Mouse (Mus musculus) C2C12 (cell line): ENCODE results near the gene Gpr62. TPM values are rescaled to one million over a fixed set of nuclear protein-coding genes. Genes with fewer than 3 reads are reported as not detected.
A peak's percentile ranks its signal among the peaks of the same experiment; 100 is the strongest.

Experiments
- H3K27me3 ChIP-seq: one replicate; pipeline ENCODE4 v1.6.1; 2011; ENCODE audit not compliant: control insufficient read depth, insufficient read depth, insufficient read length
- H3K36me3 ChIP-seq: one replicate; pipeline ENCODE4 v1.6.1; 2011; ENCODE audit not compliant: control insufficient read depth, insufficient read depth
- H3K4me3 ChIP-seq: one replicate; pipeline ENCODE4 v1.5.1; 2011; ENCODE audit warnings: mild to moderate bottlenecking, control low read depth; ENCODE audit not compliant: poor library complexity, insufficient read depth, severe bottlenecking
- H3K79me2 ChIP-seq: one replicate; pipeline ENCODE4 v1.6.1; 2011; ENCODE audit not compliant: control insufficient read depth, insufficient read depth
- H3K79me3 ChIP-seq: one replicate; pipeline ENCODE4 v1.6.1; 2011; ENCODE audit warnings: low read depth, control low read depth
- H3ac ChIP-seq: one replicate; pipeline ENCODE3; 2011; ENCODE audit warnings: low read depth; ENCODE audit not compliant: control insufficient read depth, insufficient read length
- CEBPB ChIP-seq: IDR thresholded peaks from one replicate; pipeline ENCODE4 v1.6.1; 2011; ENCODE audit warnings: low read depth, mild to moderate bottlenecking, control low read depth, moderate library complexity
- CTCF ChIP-seq: IDR thresholded peaks from one replicate; pipeline ENCODE4 v1.5.1; 2011; ENCODE audit not compliant: control insufficient read depth, insufficient read depth, insufficient read length
- FOSL1 ChIP-seq: IDR thresholded peaks from one replicate; pipeline ENCODE4 v1.8.0; 2011; ENCODE audit warnings: mild to moderate bottlenecking, low read length; ENCODE audit not compliant: poor library complexity, insufficient read depth, severe bottlenecking
- MAX ChIP-seq: IDR thresholded peaks from one replicate; pipeline ENCODE4 v1.6.1; 2011; ENCODE audit warnings: mild to moderate bottlenecking, control low read depth
- MYOD1 ChIP-seq: IDR thresholded peaks from one replicate; pipeline ENCODE4 v1.6.1; 2011; ENCODE audit warnings: low read depth; ENCODE audit not compliant: control insufficient read depth, insufficient read length
- MYOG ChIP-seq: IDR thresholded peaks from one replicate; pipeline ENCODE4 v1.6.1; 2011; ENCODE audit not compliant: control insufficient read depth, insufficient read length; ENCODE audit errors: extremely low read depth
- USF1 ChIP-seq: IDR thresholded peaks from one replicate; pipeline ENCODE4 v1.6.1; 2011; ENCODE audit warnings: low read depth, mild to moderate bottlenecking, control low read depth, moderate library complexity
- polyA plus RNA-seq: library from polyadenylated mRNA; unstranded; fragments of >200 nt; fragmentation: generic; extraction: Trizol; gene quantifications from one replicate; pipeline ENCODE4 v1.2.1, GENCODE M21; 2012; ENCODE audit warnings: missing spikeins

Gpr62 gene
- polyA plus RNA-seq, 1 experiment = 0.29 TPM

GRCm38 (mm10) chr9:106457920-106458319 is 7.8 kb downstream of the Gpr62 start:
- Histone ChIP-seq H3K36me3 (peaks cover 39% of the 10 kb centered on the region), H3ac (no peak overlapping the region), H3K27me3 (no peaks in the 10 kb centered on the region), H3K79me2 (peaks cover 72% of the 10 kb centered on the region), H3K79me3 (peaks cover 57% of the 10 kb centered on the region), H3K4me3 (no peak overlapping the region)
- TF ChIP-seq FOSL1 = no peak
- TF ChIP-seq USF1 = no peak
- no peak for TF ChIP-seq CTCF
- no peak for TF ChIP-seq MAX
- TF ChIP-seq MYOG = no peak
- no peak for TF ChIP-seq MYOD1
- TF ChIP-seq CEBPB = no peak

GRCm38 (mm10) chr9:106457163-106457559 is 8.6 kb downstream of the Gpr62 start:
- no peak overlapping the region for H3K4me3 ChIP-seq

DNA sequence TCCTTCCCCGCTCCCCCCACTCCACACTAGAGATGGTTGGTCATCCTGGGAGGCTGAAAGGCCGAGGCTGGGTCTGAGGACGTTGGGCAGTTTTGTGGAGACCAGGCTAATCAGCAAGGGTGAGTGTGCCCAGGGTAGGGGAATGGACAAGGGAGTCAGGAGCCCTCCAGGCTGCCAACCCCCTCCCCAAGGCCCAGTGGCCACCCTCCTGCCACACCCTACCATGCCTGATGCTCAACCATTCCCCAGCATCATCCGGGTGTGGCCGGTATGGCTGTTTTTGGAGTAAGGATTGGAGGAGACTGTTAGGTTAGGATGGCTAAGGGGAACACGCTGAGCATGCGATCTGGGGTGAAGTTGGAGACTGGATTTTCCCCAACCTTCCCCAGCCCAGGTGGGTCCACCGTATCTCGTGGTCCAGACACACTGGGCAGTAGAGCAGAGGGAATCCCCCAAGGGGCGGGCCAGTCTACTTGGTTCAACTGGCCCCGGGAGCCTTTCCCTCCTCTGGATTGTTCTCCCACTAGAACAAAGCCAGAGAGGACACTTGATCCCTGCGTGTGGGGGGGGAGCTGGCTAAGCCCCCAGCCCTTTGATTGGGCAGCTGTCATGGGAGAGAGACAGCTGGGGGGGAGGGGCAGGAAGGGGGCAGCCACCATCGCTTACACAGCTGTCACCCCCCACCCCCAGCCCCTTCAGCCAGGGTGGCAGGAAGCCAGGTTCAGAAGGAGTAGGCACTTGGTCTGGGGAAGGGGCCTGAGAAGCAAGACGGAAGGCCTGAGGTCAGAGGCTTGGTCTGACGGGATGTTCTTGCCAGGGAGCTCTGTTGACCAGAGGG is 9.2 kb downstream of the Gpr62 start:
- Histone ChIP-seq H3ac (peak overlapping the region; percentile 1), H3K79me3 (peaks cover 59% of the 10 kb centered on the region), H3K4me3 (peak overlapping the region; percentile 24), H3K27me3 (no peaks in the 10 kb centered on the region), H3K36me3 (peaks cover 31% of the 10 kb centered on the region), H3K79me2 (peaks cover 72% of the 10 kb centered on the region)
- TF ChIP-seq MAX (no peak), USF1 (no peak), MYOD1 (peak; percentile 52), FOSL1 (no peak)

More at GRCm38 (mm10) chr9:106457163-106457559, 8.6 kb downstream of the Gpr62 start:
- Histone ChIP-seq H3K27me3 (no peaks in the 10 kb centered on the region), H3ac (no peak overlapping the region), H3K79me2 (peaks cover 72% of the 10 kb centered on the region), H3K36me3 (peaks cover 37% of the 10 kb centered on the region), H3K79me3 (peaks cover 57% of the 10 kb centered on the region)
- TF ChIP-seq CTCF (no peak), MAX (no peak), MYOD1 (no peak), USF1 (no peak)

DNA sequence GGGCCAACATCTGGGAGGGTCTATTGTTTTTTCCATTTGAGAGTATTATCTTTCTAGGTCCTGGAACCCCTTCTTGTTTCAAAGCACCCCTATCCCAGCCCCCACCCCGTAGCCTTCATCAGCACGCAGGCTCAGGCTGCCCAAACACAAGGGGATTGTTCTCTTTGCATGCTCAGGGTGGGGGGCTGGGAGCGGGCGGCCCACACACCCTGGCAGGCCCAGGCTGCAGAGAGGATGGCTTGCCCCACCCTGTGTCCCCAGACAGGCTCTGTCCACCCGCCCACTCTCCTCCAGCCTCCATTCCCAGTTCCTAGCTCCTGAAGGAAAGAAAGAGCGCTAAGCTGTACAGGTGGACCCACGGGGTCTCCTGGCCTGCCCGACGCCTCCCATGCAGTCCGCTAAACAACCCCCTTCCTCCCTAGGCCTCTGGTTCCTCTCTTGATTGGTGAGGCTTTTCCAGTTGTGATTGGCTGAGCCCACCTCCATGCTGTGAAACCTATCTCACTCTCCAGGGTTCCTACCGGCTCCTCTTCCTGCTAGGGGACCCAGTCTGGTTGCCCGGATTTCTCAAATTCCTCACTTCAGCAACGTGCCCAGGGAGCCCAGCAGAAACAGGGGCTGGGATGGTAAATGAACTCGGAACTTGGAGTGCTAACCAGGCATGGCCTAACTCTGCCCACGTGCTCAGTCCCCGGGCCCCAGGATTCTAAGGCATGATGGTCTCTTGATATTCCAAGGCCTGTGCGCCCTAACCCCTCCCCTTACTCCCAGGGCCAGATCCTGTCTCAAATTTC is 10.7 kb downstream of the Gpr62 start:
- peak overlapping the region; percentile 63 for H3K4me3 ChIP-seq
- peak overlapping the region; percentile 85 for H3ac ChIP-seq
- H3K79me2 ChIP-seq = peaks cover 63% of the 10 kb centered on the region
- H3K79me3 ChIP-seq = peaks cover 58% of the 10 kb centered on the region
- TF ChIP-seq CEBPB = no peak
- TF ChIP-seq CTCF = no peak
- no peak for TF ChIP-seq MYOG
- peak; percentile 61 for TF ChIP-seq USF1
- peak; percentile 69 for TF ChIP-seq MAX
- no peak for TF ChIP-seq MYOD1
- H3K27me3 ChIP-seq = no peaks in the 10 kb centered on the region
- peaks cover 20% of the 10 kb centered on the region for H3K36me3 ChIP-seq

DNA sequence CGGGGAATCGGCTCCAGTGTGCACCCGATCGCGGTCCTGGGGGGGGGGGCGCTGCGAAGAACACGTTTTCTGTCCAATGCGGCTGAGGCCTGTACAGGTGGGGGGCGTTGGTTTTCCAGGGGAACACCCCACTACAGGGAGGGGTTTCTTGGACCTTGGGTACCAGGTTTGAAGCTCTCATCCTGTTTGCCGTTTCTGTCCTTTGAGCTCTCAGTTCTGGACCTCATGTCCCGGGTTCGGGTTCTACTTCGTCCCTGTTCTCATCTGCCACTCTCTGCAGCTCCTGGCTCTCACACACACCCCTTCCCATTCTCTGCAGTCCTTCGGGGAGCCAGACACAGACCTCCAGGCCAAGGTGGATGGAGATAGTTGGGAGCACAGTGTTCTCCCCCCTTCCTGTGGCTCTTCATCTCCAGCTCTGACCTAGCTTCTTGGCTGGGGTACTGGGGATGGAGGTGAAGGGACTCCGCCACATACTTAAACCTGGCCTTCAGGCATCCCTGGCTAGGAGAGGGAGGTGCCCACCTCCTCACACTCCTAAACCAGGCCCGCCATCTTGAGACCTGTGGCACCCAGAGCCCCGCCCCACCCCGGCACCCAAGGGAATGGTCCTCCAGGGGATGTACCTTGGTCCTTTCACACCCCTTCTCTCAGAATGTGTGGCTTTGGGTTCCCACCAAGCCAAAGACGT is 11.5 kb downstream of the Gpr62 start:
- Histone ChIP-seq H3K79me3 (peaks cover 55% of the 10 kb centered on the region), H3ac (peak overlapping the region; percentile 85), H3K36me3 (peaks cover 11% of the 10 kb centered on the region), H3K4me3 (peak overlapping the region; percentile 63), H3K79me2 (peaks cover 55% of the 10 kb centered on the region), H3K27me3 (no peaks in the 10 kb centered on the region)
- TF ChIP-seq CEBPB (no peak), CTCF (no peak), MYOG (no peak)
